Mouse (Mus musculus) retina, postnatal 1 day (tissue): Measurements from ENCODE around the gene Nacc2.

Experiments used
- DNase-seq: peaks from one replicate; pipeline ENCODE4 v3.0.0-alpha.2; 2012

Nacc2 gene

DNA sequence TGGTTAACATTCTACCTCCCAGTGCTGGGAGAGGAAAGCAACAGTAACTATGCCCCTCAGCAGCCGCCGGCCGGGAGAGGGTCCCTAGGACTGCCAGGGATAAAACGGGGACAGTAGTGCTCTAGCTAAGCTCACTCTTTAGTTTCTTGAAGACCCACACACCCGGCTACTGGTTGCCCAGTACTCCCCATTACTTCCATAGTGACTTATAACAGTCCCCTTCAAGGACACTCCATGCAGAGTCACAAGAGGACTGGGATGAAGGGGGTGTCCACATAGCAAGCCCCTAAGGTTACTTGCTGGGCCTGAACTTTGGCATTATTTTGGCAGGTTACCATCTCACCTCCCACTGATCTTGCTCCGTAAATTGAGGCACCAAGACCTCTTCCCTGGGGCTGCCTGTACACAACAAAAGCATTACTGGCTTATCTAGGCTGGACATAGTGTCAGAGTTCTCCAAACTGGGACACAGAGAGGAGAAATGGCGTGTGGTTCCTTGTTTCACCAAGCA, 16.1 kb upstream of the Nacc2 start:
- DNase-seq = no peak

DNA sequence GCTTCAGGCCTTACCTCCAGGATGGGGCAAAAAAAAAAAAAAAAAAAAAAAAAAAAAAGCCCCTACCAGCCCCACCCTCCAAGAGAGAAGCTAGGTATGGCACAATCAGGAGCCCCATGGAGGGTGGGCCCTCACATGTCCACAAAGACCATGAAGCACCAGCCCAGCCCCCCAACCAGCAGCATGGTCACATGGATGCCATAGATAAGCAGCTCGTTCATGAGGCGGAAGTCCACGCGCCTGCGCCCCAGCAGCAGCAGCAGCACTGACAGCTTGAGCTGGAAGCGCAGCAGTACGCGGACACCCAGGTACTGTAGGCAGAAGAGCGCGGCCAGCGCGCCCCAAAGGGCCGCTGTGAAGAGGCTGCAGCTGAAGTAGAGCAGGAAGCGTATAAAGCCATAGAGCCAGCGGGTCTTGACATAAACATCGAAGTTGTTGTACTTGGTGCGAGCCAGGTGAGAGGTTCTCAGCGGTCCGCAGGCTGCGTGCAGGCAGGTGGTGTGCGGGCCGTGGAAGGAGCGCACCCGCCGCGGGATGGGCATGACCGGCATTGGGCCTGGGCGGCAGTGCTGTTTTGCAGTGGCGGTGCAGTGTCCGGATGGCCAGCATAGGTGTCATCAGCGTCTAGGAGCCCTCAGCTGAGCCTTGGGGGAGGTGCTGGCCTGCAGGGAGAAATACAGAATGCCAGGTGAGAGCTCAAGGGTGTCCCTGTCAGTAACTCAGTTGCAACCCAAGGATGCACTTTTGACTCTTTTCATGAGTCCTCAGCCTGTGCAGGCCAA, 15.4 kb upstream of the Nacc2 start:
- no peak for DNase-seq

- DNase-seq = no peak
These were observed 11.6 kb upstream of the Nacc2 start for GRCm38 (mm10) chr2:26134591-26134990.

DNA sequence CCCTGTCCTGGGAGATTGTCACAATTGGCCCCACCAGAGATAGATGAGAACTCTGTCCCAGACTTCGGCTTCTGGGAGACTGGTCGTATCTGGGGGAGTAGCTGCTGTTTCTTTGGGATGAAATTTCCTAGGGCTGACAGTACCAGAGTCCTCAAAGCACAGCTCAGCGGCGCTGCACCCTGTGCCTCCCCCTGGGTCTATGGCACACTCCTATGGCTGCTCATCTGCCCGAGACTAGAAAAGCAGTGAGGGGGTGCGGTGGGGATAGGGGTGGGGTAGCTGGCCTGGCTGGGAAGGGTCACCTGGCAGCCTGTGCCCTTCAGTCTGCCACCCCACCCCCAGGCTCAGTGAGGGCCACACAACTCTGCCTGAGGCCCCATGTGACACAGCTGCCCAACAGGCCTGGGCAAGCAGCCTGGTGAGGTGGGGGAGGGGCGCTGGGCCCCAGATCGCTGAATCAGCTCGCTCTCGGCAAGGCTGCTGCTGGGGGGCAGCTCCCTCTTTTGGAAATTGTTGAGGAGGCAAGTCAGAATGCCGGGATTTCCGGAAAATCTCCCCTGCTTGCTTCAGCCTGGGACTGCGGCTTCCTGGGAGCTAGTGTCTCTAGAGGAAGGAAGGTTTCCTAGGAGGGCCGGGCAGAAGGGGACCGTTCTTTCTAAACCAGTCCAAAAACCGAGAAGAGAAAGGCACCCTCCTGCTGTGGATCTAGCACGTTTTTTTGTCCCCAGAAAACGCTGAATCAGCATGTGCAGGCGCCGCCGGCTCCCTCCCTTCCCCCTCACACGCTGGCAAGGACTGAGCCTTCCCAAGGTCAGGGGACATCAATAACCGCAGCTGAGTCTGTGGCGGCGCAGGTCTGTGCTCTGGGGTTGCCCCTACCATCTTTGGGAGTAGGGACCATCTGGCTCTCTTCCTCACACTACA, 9.9 kb upstream of the Nacc2 start:
- DNase-seq = peak; percentile 91

DNA sequence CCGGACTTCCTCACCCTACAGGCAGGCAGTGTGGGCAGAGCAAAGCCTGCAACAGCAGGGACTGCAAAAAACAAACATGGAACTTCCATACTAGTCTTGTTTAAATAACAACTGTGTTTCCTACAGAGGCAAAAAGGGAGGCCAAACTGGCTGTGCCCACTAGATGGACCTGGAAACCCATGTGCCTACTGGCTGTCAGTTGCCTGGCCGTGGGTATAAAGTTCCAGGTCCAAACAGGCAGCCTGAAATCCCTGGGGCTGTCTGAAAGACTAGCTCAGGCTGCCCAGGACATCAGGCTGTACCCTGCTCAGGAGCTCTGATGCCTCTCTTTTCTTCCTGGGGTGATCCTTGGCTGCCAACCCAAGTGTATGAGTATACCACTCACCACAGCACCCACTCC, 8.3 kb upstream of the Nacc2 start:
- no peak for DNase-seq

DNA sequence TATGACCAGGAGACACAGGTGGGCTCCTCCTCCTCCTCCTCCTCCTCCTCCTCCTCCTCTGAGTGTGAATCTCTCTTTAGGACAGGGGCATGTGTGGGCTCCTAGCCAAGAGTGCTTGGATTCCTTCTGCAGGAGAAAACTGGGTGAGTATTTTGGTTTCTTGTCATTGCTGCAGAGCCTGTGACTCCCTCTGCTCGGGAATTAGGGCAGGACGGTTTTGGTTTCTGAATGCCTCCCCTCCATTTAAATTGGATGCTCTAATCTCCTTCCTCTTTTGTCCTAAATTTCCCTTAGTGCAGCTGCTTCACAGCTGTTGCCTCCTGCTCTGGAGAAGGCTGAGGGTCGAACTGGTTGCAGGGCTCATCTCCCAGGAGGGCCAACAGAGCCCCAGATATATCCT, 6.9 kb upstream of the Nacc2 start:
- DNase-seq = peak; percentile 30

DNA sequence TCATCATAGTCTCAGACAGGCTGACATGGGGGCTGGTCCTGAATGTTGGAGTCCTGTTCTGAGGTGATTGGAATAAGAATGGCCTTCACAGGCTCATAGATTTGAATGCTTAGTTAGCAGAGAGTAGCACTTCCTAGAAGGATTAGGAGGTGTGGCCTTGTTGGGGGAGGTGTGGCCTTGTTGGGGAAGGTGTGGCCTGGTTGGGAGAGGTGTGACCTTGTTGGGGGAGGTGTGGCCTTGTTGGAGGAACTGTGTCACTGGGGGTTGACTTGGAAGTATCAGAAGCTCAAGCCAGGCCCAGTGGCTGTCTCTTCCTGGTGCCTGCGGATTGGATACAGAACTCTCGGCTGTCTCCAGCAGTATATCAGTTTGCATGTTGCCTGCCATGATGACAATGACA, 6.3 kb upstream of the Nacc2 start:
- DNase-seq = no peak

GRCm38 (mm10) chr2:26122171-26123078, 595 bp downstream of the Nacc2 start:
- DNase-seq = peak; percentile 61

DNA sequence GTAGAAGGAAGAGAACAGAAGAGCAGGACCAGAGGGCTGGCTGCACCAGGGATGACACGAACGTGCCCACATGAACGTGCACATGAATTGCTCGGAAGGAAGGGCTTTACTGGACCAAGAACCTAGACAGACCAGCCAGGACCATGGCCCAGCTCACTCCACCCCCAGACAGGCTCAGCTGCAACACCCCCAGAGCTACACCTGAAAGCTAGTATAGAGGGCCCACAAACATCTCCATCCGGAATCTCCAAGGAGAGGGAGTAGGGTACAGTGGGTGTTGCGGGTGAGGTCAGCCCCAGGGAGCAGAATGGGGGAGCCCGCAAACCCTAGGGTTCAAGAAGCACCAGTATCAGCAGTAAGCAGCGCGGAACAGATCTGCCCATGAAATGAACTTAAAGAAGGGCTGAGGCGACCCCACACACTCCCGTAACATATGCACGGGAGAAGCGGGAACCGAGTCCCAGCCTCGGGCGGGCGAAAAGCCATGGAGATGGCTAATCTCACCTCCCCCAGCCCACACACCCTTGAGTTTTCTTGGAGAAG, 1.4 kb downstream of the Nacc2 start:
- DNase-seq = no peak

- no peak for DNase-seq
These were observed 3.4 kb downstream of the Nacc2 start for GRCm38 (mm10) chr2:26119626-26120025.

DNA sequence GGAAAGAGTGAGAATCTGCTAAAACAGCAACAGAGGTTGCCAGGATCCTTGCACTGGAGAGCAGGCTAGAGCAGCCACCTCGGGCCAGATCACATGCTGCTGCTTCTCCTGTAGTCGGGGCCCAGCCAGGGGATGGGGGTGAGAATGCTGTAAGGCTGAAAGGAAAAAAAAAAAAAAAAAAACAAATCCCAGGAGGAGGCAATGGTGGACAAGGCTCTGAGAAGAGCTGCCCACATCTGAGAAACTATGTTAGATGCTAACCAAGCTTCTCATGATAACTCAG, 3.8 kb downstream of the Nacc2 start:
- no peak for DNase-seq

DNA sequence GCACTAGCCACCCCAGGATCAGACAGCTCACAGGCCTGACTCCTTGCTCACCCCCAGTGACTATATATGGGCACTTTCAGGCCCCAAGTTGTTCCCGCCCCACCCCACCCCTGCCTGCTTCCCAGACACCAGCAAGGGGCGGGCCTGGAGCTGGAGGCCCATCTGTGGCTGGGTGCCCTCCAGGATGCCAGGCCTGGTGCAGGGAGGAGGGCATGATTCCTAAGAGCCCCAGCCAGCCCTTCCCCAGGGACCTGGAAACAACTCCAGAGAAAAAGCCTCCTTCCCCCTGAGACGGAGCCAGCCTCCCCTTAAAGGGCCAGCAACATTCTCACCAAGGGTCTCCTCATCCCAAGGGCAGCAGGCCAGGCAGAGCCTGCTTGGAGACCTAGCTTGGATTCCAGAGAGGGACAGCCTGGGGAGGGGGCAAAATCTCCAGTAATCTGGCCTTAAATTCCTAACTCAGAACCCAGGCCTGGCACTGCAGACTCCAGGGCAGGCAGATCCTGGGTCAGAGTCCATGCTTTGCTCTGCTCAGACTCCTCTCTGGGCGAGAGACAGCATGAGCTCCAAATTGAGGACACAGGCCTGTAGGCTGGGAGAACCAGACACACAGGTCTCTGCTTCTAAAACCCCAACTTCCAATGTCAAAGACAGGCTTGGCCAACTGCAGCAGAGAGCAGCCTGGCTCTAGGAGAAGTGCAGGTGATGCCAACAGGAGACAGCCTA, 4.3 kb downstream of the Nacc2 start:
- DNase-seq = peak; percentile 42

- DNase-seq = no peak
These were observed 5.4 kb downstream of the Nacc2 start for GRCm38 (mm10) chr2:26117580-26117979.

GRCm38 (mm10) chr2:26116550-26116949, 6.5 kb downstream of the Nacc2 start:
- DNase-seq = no peak

DNA sequence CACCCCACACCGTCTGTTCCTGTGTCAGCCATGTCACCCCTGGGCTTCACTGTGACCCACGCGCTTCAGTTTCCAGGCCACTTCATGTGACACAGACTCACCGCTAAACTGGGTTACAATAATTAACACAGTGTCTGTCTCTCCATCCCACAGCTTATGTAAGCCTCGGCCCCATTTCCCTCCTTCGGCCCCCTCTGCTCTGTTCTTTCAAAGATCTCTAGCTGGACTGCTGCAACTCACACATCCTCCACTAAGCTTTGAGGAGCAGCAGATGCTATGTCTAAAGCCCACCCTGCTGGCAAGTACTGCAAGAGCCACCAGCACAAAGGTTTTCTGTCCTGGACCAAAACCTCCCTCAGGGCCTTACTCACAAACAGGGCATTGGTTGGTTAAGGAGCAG, 7.8 kb downstream of the Nacc2 start:
- peak; percentile 80 for DNase-seq

GRCm38 (mm10) chr2:26108237-26108636, 14.8 kb downstream of the Nacc2 start:
- no peak for DNase-seq

DNA sequence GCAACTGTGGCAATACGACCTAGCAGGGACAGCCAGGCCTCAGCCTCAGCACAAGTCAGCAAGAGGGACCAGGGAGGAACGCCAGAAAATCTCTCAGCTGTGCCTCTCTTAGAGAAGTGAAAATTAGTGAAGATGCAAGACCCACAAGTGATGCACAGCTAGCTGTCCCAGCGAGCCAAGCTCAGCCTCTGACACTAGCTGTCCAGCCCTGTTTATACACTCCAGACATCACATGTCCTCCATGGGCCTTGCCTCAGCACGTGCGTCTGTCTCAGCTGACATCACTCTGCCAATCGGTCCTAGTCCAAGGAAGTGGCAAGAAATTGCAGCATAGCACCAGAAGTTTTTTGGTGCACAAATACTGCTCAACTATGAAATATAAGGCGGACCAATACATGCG, 16.0 kb downstream of the Nacc2 start:
- no peak for DNase-seq

GRCm38 (mm10) chr2:26106233-26106632, 16.8 kb downstream of the Nacc2 start:
- DNase-seq = no peak

GRCm38 (mm10) chr2:26100296-26100695, 22.7 kb downstream of the Nacc2 start:
- no peak for DNase-seq

DNA sequence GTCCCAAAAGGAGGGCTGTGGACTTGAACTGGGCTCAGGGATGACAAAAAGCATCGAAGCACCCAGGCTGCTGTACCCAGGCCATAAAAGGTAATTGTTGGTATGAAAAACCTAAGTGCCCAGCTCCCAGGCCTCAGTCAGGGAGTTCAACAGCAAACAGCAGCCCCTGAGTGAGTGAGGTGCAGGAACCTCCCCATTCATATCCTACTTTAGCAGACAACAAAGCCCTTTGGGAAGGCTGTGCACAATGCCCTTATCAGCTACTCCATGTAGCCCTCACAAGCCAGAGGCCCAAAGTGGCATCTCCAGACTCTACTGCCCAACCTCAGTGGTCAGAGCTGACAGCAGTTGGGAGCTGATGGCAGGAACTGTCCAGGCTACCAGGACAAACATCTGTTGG, 23.2 kb downstream of the Nacc2 start:
- DNase-seq = no peak

- DNase-seq = no peak
These were observed 23.8 kb downstream of the Nacc2 start for GRCm38 (mm10) chr2:26099260-26099659.

DNA sequence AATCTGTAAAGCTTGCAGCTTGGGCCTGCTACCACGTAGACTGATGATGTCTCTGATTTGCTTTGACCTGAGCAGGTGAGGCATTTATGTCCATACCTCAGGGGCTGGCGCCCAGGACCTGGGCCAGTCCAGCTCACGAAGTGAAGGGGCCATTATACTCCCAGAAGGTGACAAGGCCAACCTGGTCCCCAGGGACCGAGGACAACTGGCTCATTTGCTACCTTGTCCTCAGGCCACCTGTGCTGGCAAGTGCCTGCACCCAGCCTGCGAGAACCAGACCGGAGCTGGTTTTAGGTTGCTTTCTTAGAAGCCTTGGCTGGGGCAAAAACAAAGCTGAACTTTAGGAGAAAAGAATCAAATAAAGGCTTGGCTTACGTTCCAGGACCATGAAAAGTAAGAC, 29.1 kb downstream of the Nacc2 start:
- DNase-seq = no peak
